Mouse (Mus musculus) heart, embryonic 16.5 days (tissue): ENCODE data around the gene Ina. TPM values are rescaled to one million over a fixed set of nuclear protein-coding genes. Genes with fewer than 3 reads are reported as not detected.

Experiments
- ATAC-seq: fragments of 200-750 bp; cut with Nextera tagmentation; replicated peaks from 2 replicates; pipeline ENCODE4 v1.8.0; 2017; ENCODE audit warnings: moderate number of reproducible peaks; ENCODE audit not compliant: insufficient read depth, low FRiP score; ENCODE audit errors: extremely low read depth
- H3K27ac ChIP-seq: fragments of 300-500 bp; sonication (generic); 2 replicates; pipeline ENCODE4 v1.5.1; 2014; ENCODE audit warnings: mild to moderate bottlenecking, low read length, control low read depth, moderate library complexity
- H3K27me3 ChIP-seq: fragments of 300-500 bp; sonication (generic); 2 replicates; pipeline ENCODE4 v1.6.1; 2014; ENCODE audit warnings: low read length, mixed read lengths; ENCODE audit not compliant: control insufficient read depth, insufficient read depth
- H3K36me3 ChIP-seq: fragments of 300-500 bp; sonication (generic); 2 replicates; pipeline ENCODE4 v1.6.1; 2014; ENCODE audit not compliant: control insufficient read depth, insufficient read depth
- H3K4me1 ChIP-seq: fragments of 300-500 bp; sonication (generic); 2 replicates; pipeline ENCODE4 v1.6.1; 2014; ENCODE audit warnings: low read length, mixed read lengths; ENCODE audit not compliant: control insufficient read depth, insufficient read depth
- H3K4me2 ChIP-seq: fragments of 300-500 bp; sonication (generic); 2 replicates; pipeline ENCODE4 v1.6.1; 2014; ENCODE audit warnings: low read depth, mild to moderate bottlenecking, control low read depth, low read length
- H3K4me3 ChIP-seq: fragments of 300-500 bp; sonication (generic); 2 replicates; pipeline ENCODE4 v1.5.1; 2014; ENCODE audit warnings: mild to moderate bottlenecking, control low read depth, low read length
- H3K9ac ChIP-seq: fragments of 300-500 bp; sonication (generic); 2 replicates; pipeline ENCODE4 v1.6.1; 2014; ENCODE audit warnings: low read length, control low read depth
- H3K9me3 ChIP-seq: fragments of 300-500 bp; sonication (generic); replicated peaks from 2 replicates; pipeline ENCODE4 v1.6.1; 2016; ENCODE audit warnings: low read length; ENCODE audit not compliant: control insufficient read depth
- WGBS: fragments of 180-500 bp; shearing (Covaris S2); extraction: QIAGEN DNeasy Blood & Tissue Kit; methylation state at CpG from one replicate; pipeline ENCODE4 v1.1.7; 2014; 5-methylcytosine and 5-hydroxymethylcytosine counted together
- polyA plus RNA-seq: library from polyadenylated mRNA; unstranded; fragments of >200 nt; fragmentation: Nextera tagmentation; extraction: Ambion mirVana; gene quantifications from 2 replicates; pipeline ENCODE4 v1.2.1, GENCODE M21; 2015

The Ina gene
- polyA plus RNA-seq: 0.37 and 0.41 TPM in 2 replicates

- ATAC-seq: peak; percentile 81
- H3K9me3 ChIP-seq: no peaks in the 10 kb centered on the region
- no peaks in the 10 kb centered on the region for H3K36me3 ChIP-seq
- WGBS: under 1% methylated on average over 118 of the region's 124 CpGs
- H3K9ac ChIP-seq: peak within 1 kb of the TSS; percentile 15; the same call in 1 of the 2 replicates
- no peak within 1 kb of the TSS for H3K27ac ChIP-seq
- H3K4me1 ChIP-seq: peaks cover 16% of the 10 kb centered on the region
- peak within 1 kb of the TSS; percentile 50 for H3K4me3 ChIP-seq
- peak within 1 kb of the TSS; percentile 75 for H3K4me2 ChIP-seq
- H3K27me3 ChIP-seq: peaks cover 74% of the 10 kb centered on the region
Observed at GRCm38 (mm10) chr19:47014447-47015381, at the start of gene Ina, which contains the start of gene Nt5c2. Gene Ina (plus strand): TSS chr19:47014698. Gene Nt5c2 (minus strand): TSS chr19:47015153.

DNA sequence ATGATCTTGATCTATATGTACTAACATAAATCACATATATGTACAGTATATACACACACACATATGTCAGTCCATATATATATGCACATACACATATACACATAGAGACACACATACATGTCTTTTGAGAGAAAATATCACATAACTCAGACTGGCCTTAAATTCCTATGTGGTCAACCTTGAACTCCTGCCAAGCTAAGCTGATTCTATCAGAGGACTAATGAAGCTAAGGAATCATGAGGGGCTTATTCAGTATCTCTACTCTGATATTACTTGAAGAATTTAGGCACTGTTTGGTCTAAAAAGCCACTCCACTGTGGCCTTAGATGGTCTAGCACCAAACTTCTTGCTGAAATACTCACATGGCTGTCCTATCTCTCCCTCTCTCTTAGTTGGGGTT lies 49.0 kb upstream of the Ina start:
- no peak overlapping the region for H3K4me3 ChIP-seq
- no peaks in the 10 kb centered on the region for H3K27me3 ChIP-seq
- H3K9me3 ChIP-seq: no peaks in the 10 kb centered on the region
- no peak overlapping the region for H3K27ac ChIP-seq
- H3K4me1 ChIP-seq: peaks cover 27% of the 10 kb centered on the region
- ATAC-seq: no peak
- no peaks in the 10 kb centered on the region for H3K36me3 ChIP-seq
- no peak overlapping the region for H3K9ac ChIP-seq
- no peak overlapping the region for H3K4me2 ChIP-seq

DNA sequence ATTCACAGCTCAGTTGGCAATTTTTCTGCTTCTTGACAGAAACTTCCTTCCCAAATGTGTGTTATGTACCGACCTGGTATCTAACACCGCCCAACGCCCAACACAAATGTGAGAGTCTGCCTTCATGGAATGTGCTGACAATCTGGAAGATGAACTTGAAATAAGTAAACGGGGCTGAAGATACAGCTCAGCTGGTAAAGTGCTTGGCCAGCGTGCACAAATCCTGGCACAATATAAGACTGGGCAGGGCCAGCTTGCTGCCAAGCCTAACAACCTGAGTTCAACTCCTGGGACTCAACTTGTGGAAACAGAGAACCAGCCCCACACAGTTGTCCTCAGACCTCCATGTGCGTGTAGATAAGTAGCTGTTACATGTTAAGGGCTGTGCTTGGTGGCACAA lies 48.2 kb upstream of the Ina start:
- no peak for ATAC-seq
- Histone ChIP-seq H3K4me3 (no peak overlapping the region), H3K4me2 (no peak overlapping the region), H3K27me3 (no peaks in the 10 kb centered on the region), H3K36me3 (no peaks in the 10 kb centered on the region), H3K9me3 (no peaks in the 10 kb centered on the region), H3K9ac (no peak overlapping the region), H3K27ac (no peak overlapping the region), H3K4me1 (peaks cover 25% of the 10 kb centered on the region)
- 86% methylated on average over 6 of the region's 6 CpGs for WGBS

DNA sequence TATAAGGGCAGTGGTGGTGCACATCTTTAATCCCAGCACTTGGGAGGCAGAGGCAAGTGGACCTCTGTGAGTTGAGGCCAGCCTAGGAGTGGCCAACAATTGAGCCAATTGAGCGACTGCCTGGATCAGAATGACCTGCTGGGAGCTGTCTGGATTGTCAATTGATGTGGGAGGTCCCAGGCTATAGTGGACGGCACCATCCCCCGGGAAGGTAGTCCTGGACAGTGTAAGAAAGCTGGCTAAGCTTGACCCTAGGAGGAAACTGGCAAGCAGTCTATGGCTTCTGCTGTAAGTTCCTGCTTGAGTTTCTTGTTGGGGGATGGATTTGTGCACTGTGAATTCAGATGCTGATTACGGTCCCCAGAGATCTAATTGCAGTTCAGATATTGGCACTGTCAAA lies 46.6 kb upstream of the Ina start:
- H3K27me3 ChIP-seq: no peaks in the 10 kb centered on the region
- peaks cover 33% of the 10 kb centered on the region for H3K4me1 ChIP-seq
- no peak overlapping the region for H3K9ac ChIP-seq
- H3K36me3 ChIP-seq: no peaks in the 10 kb centered on the region
- H3K9me3 ChIP-seq: no peaks in the 10 kb centered on the region
- no peak overlapping the region for H3K4me2 ChIP-seq
- ATAC-seq: no peak
- 56% methylated on average over 4 of the region's 4 CpGs for WGBS
- H3K4me3 ChIP-seq: no peak overlapping the region
- H3K27ac ChIP-seq: no peak overlapping the region

GRCm38 (mm10) chr19:46968833-46969232 lies 45.7 kb upstream of the Ina start:
- no peak overlapping the region for H3K4me3 ChIP-seq
- no peak overlapping the region; the same call in 1 of the 2 replicates for H3K4me2 ChIP-seq
- ATAC-seq: peak; percentile 18
- H3K36me3 ChIP-seq: no peaks in the 10 kb centered on the region
- H3K4me1 ChIP-seq: peaks cover 31% of the 10 kb centered on the region
- H3K27ac ChIP-seq: peak overlapping the region; percentile 92
- no peaks in the 10 kb centered on the region for H3K9me3 ChIP-seq
- WGBS: 66% methylated on average over 5 of the region's 5 CpGs
- no peak overlapping the region; the same call in 1 of the 2 replicates for H3K9ac ChIP-seq
- H3K27me3 ChIP-seq: no peaks in the 10 kb centered on the region

- peak overlapping the region; percentile 36 for H3K4me2 ChIP-seq
- peak overlapping the region; percentile 8; the same call in 1 of the 2 replicates for H3K4me3 ChIP-seq
- 40% methylated on average over 22 of the region's 22 CpGs for WGBS
- no peaks in the 10 kb centered on the region for H3K27me3 ChIP-seq
- H3K4me1 ChIP-seq: peaks cover 31% of the 10 kb centered on the region
- peak overlapping the region; percentile 37 for H3K9ac ChIP-seq
- peak overlapping the region; percentile 92 for H3K27ac ChIP-seq
- ATAC-seq: peak; percentile 76
- no peaks in the 10 kb centered on the region for H3K36me3 ChIP-seq
- H3K9me3 ChIP-seq: no peaks in the 10 kb centered on the region
Observed at GRCm38 (mm10) chr19:46969286-46969985, 45.1 kb upstream of the Ina start.

- Histone ChIP-seq H3K9ac (peak overlapping the region; percentile 37), H3K4me2 (peak overlapping the region; percentile 36), H3K36me3 (no peaks in the 10 kb centered on the region), H3K27me3 (no peaks in the 10 kb centered on the region), H3K27ac (peak overlapping the region; percentile 92), H3K9me3 (no peaks in the 10 kb centered on the region), H3K4me1 (peaks cover 33% of the 10 kb centered on the region), H3K4me3 (0 out of 2 replicates have a peak overlapping the region, but pooled peaks have one; percentile 8)
- WGBS: 31% methylated on average over 13 of the region's 13 CpGs
- no peak for ATAC-seq
Observed at GRCm38 (mm10) chr19:46970121-46970729, 44.3 kb upstream of the Ina start.

GRCm38 (mm10) chr19:46971051-46971689 lies 43.3 kb upstream of the Ina start:
- H3K36me3 ChIP-seq: no peaks in the 10 kb centered on the region
- no peaks in the 10 kb centered on the region for H3K9me3 ChIP-seq
- H3K9ac ChIP-seq: no peak overlapping the region
- no peaks in the 10 kb centered on the region for H3K27me3 ChIP-seq
- H3K27ac ChIP-seq: peak overlapping the region; percentile 8
- no peak for ATAC-seq
- peaks cover 36% of the 10 kb centered on the region for H3K4me1 ChIP-seq
- no peak overlapping the region for H3K4me2 ChIP-seq
- 68% methylated on average over 8 of the region's 8 CpGs for WGBS
- no peak overlapping the region for H3K4me3 ChIP-seq
